Mouse (Mus musculus): ENCODE measurements around the gene Fam102b.

Fam102b gene

DNA sequence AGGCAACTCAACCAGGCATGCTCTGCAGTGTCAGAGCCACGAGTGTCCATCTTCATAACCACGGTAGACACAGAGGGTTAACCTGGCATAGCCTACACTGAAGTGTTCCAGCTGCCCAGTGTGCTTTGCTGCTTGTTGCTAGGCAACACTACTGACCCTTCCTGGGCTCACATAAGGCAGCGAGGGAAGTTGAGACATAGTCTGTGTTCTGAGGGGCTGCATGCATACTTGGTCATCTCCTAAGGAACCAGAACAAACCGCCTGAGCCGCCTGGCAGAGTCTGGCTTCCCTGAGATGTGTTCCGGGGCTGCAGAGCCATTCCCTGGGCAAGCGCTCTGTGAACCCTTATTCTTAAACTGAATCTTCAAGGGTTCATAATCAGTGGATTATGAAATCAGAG is 66.2 kb downstream of the Fam102b start:
- DNase-seq (ENCODE audit: low spot score in 2 of 2): no peak

DNA sequence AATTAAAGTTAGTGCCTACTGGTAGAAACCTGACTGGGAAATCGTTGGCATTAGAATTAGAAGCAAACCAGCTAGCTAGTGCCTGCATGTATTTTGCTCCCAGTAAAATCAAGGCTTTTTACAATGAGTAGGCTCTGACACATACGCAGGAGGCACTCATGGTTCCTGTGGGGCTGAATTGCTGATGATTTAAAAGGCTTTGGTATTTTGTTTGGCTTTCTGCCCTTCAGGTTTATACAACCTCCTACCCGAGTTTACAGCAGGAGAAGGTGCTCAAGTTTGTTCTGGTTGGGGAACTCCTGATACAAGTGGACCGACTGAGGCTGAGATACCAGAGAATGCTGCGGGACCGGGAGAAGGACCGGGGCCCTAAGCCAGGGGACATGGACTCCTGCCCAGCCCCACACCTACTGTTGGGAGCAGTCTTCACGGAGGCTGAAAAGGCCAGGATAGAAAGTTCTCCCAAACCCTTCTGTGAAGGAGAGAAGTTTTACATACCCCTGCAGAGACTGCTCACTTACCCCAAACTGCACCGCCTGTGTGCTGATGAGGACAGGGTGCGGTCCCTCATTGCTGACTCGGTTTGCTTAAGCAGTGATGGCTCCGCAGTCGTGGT is 67.6 kb downstream of the Fam102b start:
- no peak for DNase-seq (ENCODE audit: low spot score in 2 of 2)

DNA sequence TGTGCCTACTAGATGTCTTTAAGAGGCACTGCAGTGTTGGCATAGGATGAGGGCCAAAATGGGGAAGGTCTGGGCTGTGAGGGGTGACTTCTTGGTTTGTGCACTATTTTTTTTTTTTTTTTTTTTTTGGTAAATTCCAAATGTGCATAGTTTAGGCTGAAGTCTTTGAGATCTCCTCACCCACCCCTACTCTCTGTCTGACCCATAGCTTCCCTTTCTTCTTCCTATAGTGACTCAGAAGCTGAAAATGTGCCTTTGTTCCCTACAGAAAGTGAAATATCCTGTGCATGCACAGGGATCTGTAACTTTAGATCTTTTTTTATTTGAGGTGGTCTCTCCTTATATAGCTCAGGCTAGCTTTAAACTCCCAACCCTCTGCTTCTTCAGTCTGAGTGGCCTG is 69.4 kb downstream of the Fam102b start:
- no peak for DNase-seq (ENCODE audit: low spot score in 2 of 2)

DNA sequence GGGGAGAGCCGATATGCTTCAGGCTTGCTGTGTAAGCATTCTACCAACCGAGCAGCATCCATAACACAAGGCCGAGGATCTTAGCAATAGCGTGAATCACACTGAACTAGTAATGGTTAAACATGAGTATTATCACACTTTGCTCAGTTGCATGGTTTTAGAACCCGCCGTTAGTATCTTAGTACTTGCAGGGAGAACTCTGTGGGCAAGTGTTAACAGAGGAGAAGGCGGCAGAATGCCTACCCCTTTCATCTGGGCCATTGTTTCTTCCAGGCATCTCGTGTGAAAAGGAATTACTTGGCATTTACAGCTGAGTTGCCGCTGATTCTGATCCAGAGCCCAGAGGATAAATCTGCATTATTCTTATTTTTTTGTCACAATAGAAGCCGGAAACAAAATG is 86.4 kb downstream of the Fam102b start:
- no peak for DNase-seq (ENCODE audit: low spot score in 2 of 2)

DNA sequence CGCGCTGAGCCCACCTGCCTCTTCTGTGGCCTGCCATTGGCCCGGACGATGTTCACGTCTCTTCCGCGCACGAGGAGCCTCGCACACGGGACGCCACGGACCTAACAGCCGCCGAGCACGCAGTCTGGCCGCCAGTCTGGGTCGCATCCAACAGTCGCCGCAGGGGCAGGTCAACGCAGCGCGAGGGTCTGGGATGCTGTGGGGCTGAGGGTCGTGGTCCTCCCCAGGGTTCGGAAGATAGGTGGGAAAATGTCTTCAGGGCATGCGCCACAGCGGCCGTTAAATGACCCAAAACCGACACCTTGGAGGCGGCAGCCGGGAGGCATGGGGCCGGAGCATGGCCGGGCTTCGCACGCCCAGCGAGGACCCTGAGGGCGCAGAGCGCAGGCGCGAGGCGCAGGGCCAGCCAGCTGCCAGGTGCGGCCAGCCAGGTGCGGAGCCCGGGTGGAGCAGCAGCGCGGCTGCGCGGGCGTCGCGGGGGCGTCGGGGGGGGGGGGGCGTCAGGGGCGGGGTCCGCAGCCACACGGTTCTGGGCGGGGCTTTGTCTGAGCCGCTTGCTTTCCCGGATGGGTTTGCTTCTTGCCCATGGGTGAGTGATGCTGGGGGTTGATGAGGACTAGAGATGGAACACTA is 87.3 kb downstream of the Fam102b start, which contains the start of gene Gm9857:
TSS of gene Gm9857 (minus strand) at position 445 of the 633 bp plus-strand sequence.
- no peak for DNase-seq (ENCODE audit: low spot score in 2 of 2)

DNA sequence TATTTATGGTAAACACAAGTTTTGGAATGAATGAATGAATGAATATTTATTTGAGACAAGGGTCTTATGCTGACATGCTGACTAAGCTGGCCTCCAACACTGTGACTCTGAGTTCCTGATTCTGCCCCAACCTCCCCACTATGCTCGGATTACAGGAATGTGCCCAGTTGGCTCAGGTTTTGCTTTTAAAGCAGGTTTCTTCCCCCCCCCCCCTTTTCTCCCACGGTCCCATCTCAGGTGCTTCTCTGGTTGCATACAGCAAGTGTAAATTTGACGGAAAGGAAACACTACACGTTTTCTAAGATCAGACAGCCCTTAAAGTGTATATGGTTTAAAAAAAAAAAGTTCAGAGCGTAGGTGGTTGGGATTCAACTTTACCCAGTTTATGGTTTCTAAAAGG is 87.8 kb downstream of the Fam102b start, which contains the start of gene Henmt1:
TSS of gene Henmt1 (plus strand) at position 301 of the 400 bp plus-strand sequence.
- no peak for DNase-seq (ENCODE audit: low spot score in 2 of 2)

DNA sequence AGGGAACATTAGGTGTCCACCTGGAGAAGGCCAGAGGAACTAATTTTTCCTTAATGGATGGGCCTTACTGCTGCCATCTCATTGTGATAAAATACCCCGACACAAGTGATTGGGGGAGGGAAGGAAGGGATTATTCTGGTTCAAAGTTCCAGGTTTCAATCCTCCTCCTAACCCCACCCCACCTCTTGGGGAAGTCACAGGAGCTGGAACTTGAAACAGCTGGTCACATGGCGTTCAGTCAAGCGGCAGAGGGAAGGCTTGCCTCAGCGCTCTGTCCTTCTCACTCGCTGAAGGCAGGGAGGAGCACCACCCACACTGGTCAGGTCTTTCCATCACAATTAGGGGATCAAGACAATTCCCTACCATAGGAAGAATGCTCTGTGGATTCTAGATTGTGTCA is 88.7 kb downstream of the Fam102b start:
- DNase-seq (ENCODE audit: low spot score in 2 of 2): no peak

DNA sequence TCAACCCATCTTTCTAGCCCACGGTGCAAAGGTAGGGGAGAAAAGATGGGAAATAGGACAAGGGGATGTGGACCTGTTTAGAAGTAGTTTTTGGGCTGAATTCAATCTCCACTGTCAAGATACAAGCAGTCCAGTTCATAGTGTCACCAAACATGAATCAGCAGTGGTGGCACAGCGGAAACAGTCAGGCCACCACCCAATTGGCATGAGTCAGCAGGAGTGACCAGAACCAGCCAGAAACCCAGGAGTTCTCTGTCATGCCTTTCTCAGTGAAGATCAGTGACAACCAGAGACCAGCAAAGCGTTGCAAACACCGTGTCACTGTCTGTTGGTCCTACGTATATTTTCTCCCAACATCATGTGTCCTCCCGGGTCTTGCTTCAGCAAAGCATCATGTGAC is 93.8 kb downstream of the Fam102b start:
- DNase-seq (ENCODE audit: low spot score in 2 of 2): no peak

DNA sequence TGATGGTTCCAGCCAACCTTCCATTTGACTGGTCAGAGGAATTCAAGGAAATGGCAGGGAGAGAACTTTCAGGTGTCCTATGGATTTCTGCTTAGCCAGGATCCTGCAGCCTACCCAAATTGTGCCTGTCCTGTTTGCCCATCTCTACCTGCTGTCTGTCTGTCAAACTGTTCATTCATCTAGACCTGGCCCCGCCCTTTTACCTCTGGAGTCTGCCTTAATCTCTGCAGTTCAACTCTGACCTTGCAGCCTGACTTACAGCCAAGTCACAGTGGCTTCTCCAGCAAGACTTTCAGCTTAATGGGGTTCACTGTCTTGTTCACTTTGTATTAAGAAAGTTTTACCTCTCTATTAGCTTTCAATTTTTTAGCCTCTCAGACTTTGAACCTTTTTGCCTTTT is 101.1 kb downstream of the Fam102b start:
- no peak for DNase-seq (ENCODE audit: low spot score in 2 of 2)

DNA sequence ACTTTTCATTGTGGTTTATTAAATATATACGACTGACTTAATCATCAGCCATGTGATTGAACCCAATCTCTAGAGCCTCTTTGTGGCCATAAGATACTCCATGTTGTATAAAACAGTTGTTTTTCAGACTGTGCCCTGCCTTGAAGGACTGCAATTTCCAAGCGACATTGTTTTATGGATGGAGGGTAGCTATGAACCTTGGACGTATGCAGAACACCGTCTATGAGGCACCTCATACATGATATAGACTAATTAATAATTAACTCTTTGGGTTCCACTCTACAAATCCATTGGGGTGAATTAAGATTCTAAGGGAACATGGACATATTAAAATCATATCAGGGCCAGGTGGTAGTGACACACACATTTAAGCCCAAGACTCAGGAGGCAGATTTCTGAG is 101.7 kb downstream of the Fam102b start:
- no peak for DNase-seq (ENCODE audit: low spot score in 2 of 2)

DNA sequence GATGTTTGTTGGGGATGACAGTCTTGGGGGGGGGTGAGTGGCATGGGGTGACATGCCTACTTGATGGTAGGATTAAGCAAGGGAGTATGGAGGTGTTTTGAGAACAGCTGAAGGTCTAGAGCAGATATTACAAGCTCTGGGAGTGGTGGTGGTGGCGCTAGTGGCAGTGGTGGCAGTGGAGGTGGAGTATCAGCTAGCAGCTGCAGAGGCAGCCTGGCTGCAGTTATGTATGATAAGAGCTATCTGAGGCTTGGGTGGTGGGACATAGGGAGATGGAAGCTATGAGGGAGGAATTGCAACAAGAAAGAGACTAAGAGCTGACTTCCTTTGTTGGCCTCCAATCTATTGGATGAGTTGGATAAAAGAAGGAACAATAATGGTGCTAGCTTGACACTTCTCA is 105.6 kb downstream of the Fam102b start:
- DNase-seq (ENCODE audit: low spot score in 2 of 2): no peak
